Mouse (Mus musculus): ENCODE data around the gene F2rl1.
"Not testable (repeated sequence)": the region's sequence is repeated elsewhere in the genome, so short reads cannot be mapped to it uniquely, and the experiment has no call there.

The F2rl1 gene

GRCm38 (mm10) chr13:95534131-95534561, 9.1 kb upstream of the F2rl1 start:
- DNase-seq (ENCODE audit: extremely low read depth, low read depth): no peak

GRCm38 (mm10) chr13:95533640-95534039, 8.6 kb upstream of the F2rl1 start:
- no peak for DNase-seq (ENCODE audit: extremely low read depth, low read depth)

DNA sequence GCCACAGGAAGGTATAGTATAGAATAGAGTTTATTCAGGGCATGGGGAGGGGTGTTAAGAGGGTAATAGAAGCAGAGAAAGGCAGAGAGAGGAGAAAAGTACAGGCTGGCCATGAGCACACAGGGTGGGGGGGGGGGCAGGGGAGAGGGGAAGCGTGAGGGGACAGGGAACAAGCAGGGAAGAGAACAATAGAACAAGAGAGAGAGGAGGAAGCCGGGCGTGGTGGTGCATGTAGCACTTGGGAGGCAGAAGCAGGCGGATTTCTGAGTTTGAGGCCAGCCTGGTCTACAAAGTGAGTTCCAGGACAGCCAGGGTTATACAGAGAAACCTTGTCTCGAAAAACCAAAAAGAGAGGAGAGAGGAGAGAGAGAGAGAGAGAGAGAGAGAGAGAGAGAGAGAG, 8.1 kb upstream of the F2rl1 start:
- DNase-seq (ENCODE audit: extremely low read depth, low read depth): not testable (repeated sequence)

DNA sequence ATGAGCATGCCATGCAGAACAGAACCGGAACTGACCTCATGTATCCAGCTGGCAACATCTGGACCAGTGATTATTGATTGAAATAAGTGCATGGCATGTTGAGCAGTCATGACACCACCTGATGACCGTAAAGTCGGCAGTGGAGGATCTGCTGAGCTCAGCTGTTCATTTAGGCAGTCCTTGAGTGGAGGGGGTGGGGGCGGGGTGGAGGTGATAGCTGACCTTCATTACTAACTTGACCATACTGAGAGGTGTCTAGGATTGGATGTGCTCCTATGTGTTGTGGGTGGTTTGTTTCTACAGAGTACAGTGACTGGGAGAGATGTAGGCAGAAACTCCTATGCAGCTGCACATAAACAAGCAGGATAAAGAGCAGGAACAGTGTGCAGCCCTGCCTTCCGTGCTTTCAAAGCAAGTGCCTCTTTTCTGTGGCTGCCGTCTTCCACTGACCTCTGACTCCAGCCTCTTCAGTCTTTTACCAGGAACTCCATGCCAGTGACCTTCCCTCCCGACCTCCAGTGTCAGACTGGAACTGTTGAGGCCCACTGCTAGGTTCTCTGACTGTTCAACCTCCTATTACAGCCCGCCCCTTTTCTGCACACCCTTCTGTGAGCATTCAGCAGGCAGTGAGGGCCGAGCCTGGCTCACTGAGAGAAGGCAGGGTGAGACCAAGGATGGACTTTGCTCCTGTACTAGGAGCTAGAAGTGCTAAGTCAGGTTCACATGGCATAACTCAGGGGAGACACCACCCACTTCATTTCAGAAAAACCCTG, 6.4 kb upstream of the F2rl1 start:
- no peak for DNase-seq (ENCODE audit: extremely low read depth, low read depth)

GRCm38 (mm10) chr13:95529246-95529645, 4.2 kb upstream of the F2rl1 start:
- no peak for DNase-seq (ENCODE audit: extremely low read depth, low read depth)

GRCm38 (mm10) chr13:95524424-95524673, 678 bp downstream of the F2rl1 start:
- no peak for DNase-seq (ENCODE audit: extremely low read depth, low read depth)

GRCm38 (mm10) chr13:95523659-95524423, 1.2 kb downstream of the F2rl1 start:
- DNase-seq (ENCODE audit: extremely low read depth, low read depth): no peak

DNA sequence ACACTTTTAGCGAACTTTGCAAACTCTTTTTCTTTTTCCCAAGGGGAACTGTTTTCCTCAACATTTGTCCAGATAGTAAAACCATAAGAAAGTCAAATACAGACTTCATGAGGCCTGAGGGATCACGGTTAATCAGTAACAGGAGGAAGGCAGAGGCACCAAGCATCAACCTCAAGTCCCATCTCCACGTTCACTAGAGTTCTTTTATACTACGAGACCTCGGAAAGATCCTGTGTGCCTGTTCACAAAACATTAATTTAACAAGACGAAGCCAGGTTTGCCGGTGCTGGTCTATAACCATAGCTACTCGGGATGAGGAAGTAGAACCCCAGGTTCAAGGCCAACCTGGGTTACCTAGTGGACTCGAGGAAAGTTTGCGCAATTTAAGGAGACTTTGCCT, 2.9 kb downstream of the F2rl1 start:
- no peak for DNase-seq (ENCODE audit: extremely low read depth, low read depth)

DNA sequence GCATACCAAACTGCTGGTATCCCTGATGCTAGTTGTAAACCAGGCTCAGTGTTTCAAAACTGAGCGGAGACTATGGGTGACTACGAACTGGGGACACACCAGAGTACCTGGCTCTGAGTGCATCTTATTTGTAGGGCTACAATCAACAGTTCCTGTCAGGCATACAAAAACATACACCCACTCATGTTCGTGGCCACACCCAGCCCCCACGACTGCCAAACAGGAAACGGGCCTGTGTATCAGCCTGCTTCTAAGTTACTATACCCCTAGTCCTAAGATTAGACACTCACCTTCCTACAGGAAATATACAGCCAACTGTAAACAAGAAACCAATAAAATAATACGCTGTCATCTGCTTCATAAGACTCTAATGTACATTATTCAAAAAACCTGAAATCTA, 4.0 kb downstream of the F2rl1 start:
- no peak for DNase-seq (ENCODE audit: extremely low read depth, low read depth)

DNA sequence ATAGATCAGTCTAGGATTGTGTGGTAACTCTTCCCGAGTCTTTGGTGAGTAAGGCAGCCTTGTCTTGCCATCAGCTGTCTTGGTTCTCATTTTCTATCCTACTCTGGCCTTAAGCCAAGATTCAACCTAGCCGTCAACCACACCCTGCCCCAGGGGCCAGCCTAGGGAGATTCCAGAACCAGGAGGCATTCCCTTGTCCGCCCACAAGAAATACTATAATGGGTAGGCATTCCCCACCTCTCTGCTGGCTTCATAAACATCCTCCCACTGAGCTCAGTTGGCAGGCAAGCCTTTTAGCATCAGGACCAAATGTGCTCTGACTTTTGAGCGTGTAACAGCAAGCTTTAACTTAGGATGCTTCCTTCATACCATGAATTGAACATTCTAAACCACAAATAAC, 10.3 kb downstream of the F2rl1 start:
- DNase-seq (ENCODE audit: extremely low read depth, low read depth): no peak

DNA sequence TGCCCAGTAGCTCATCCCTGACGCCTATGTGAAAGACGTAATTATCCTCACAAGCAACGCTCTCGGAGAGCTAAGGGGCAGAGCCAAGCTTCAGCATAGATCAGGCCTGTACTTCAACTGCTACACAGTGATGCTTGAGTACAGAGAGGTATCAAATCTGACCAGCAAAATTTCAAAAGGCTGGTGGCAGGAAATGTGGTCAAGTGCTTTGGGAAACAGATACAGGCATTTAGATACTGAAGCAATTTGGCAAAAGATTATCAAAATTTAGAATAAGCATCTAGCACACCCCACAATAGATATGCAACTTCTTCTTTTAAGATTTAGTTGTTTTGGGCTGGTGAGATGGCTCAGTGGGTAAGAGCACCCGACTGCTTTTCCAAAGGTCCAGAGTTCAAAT, 15.0 kb downstream of the F2rl1 start:
- peak; percentile 43 for DNase-seq (ENCODE audit: extremely low read depth, low read depth)

GRCm38 (mm10) chr13:95503279-95503917, 21.6 kb downstream of the F2rl1 start:
- DNase-seq (ENCODE audit: extremely low read depth, low read depth): no peak

DNA sequence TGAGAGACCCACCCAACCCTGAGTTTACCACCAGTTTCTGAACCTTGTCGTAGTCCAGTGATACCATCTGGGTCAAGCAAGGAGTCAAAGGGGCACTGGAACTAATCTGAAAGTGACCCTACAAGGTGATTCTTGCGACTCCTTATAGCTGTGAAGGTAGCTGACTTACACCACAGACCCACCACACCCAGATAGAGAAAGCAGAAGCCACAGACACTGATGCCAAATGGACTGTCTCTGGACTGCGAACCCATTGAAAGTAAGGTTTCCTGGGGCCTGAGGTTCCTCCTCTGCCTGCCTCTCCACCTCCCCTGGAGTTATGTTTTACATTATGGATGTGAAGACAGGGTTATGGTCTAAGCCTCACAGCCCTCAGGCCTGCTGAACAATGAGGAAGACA, 28.4 kb downstream of the F2rl1 start:
- DNase-seq (ENCODE audit: extremely low read depth, low read depth): no peak

DNA sequence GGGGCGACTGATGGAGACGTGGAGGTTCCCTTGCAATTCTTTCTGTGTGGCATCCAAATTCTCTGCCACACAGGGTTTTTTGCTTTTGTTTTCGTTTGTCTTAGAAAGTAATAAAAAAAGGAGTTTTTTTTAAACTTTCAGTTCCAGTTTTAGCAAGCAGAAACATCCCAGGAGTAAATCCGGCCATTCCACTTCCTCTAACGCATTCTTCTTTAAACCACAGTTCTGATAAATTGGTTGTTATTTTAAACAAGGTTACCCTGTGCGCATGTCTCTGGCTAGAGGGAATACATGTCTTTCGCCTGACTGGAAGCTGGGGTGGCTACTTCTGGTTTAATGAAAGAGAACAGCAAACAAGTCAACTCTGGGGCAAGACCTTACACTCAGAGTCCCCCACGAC, 30.2 kb downstream of the F2rl1 start:
- DNase-seq (ENCODE audit: extremely low read depth, low read depth): no peak

DNA sequence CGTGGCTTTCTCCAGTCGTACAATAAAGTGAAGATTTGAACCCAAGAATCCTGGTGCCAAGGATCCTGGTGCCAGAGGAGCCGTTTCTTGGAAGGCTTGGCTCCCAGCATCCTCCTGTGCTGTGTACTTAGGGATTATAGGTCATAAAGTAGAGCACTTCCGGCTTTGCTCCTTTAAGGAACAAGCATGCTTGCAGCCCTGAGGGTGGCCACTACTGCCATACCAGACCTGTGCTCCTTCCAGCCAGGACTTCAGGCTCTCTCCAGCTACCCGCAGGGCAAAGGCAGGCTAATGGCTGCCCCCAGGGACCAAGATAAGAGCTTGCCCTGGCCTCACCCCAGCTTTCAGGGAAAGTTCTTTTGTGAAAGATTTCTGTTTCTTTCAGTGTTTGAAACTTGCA, 31.7 kb downstream of the F2rl1 start:
- no peak for DNase-seq (ENCODE audit: extremely low read depth, low read depth)

DNA sequence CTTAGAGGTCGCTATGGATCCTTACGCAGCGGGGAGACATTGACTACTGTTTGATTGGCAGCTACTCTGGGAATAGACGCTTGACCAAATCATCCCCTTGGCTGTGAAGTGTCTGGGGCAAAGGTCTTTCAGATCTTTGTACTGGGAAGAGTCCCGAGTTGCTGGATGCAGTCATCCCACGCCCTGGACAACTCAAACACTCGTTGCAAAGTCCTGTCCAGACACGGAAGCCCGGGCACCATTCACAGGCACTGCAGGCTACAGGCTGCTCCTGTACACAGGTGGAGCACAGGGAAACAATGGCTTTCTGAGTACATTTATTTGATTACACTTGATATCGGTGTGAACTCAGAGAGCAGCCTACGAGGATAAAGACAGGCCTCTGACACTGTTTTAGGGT, 33.7 kb downstream of the F2rl1 start:
- no peak for DNase-seq (ENCODE audit: extremely low read depth, low read depth)

- DNase-seq (ENCODE audit: extremely low read depth, low read depth): no peak
Observed at GRCm38 (mm10) chr13:95484664-95485063, 40.4 kb downstream of the F2rl1 start.

- DNase-seq (ENCODE audit: extremely low read depth, low read depth): peak; percentile 39
Observed at GRCm38 (mm10) chr13:95481428-95481827, 43.6 kb downstream of the F2rl1 start.

DNA sequence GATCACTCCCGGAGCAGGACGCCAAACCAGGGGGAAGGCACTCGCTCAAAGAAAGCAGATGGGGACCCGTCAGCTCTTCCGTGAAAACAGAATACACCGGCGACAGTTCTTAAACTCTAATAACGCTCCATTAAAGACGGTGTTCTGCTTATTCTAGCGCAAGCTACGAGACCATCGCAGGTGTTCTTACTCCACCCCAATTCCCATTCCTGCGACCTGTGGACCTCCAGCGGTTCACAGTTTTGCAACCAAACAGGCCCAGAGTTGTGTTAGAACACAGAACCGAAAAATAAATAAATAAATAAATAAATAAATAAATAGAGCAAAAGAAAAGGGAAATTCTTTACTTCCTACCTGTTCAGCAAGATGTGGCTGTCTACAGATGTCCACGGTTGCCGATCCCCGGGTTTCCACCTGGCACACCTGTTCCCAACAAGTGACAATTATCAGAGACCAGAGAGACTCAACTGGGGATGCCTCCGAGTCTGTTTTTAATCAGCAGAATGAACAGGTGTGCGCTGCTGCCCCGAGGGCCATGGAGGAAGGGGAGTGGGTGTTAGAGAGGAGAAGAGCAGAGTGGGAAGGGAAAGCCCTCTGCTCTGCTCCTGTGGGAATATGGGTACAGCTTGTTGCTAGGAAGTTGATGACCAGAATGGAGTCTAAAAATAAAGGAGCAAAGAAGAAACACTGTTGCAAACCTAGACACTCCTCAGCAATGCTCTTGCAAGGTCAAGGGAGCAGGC, 46.2 kb downstream of the F2rl1 start, which contains the start of gene S100z:
S100z (minus strand) TSS at position 51 of the 743 bp plus-strand sequence.
- no peak for DNase-seq (ENCODE audit: extremely low read depth, low read depth)

DNA sequence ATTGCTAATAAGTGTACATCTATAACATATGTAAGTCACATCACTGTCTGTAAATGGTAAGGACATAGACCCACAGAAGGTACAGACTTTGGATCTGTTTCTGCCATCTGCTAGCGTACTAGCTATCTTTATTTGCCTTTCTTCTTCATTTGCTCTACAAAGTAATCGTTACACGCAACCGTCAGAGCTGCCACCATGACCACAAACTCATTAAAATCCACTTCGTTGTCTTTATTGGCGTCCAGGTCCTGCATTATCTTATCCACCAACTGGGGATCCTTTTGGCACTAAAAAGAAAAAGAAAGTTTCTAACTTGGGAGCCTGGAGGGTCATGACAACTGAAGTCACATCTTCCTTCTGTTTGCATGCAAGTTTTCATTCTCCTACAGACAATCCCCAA, 47.9 kb downstream of the F2rl1 start:
- DNase-seq (ENCODE audit: extremely low read depth, low read depth): no peak

GRCm38 (mm10) chr13:95475124-95475523, 49.9 kb downstream of the F2rl1 start:
- DNase-seq (ENCODE audit: extremely low read depth, low read depth): no peak

DNA sequence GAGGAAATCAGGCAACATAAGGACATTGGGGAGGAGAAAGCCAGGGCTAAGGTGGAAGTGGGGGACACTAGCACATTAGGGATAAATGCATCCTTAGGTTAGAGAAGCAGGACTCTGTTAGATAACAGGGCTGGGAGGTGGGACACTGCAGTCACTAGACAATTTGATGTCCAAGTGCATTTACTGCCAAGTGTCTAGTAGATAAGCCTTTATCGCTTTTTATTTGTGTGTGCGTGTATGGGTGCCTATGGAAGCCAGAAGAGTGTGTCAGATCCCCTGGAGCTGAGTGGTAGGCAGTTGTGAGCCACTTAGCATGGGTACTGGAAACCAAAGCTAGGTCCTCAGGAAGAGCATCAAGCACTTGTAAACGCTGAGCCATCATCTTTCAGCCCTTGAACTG, 50.7 kb downstream of the F2rl1 start:
- no peak for DNase-seq (ENCODE audit: extremely low read depth, low read depth)
